Mouse (Mus musculus): ENCODE measurements around the gene Pak6.
"Not testable (repeated sequence)": the region's sequence is repeated elsewhere in the genome, so short reads cannot be mapped to it uniquely, and the experiment has no call there.

Gene Pak6

GRCm38 (mm10) chr2:118662902-118663803 lies at the start of gene Pak6:
Gene Pak6 (plus strand): TSS chr2:118663303.
- peak; percentile 63 to 72 for DNase-seq (ENCODE audit: low spot score in 2 of 2)

- DNase-seq (ENCODE audit: low spot score in 2 of 2) = no peak
Measured at GRCm38 (mm10) chr2:118618013-118618412, 45.1 kb upstream of the Pak6 start.

- no peak for DNase-seq (ENCODE audit: low spot score in 2 of 2)
Measured at GRCm38 (mm10) chr2:118620101-118620500, 43.0 kb upstream of the Pak6 start.

DNA sequence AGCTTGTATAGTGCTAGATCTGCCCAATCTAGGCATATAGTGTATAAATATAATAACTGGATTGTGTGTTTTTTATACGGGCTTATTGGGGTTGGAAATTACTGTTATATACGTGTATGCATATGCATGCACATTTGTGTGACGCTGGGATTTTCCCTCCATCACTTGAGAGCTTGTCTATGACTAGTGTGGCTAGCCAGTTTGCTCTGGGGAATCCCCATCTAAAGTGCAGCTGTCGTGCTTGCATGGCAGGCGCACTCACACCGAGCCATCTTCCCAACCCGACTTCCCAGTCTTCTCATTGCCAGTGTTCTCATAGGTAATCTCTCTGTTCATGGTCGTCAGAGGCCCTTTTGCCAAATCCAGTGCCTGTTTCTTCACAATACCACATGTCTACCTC lies 42.5 kb upstream of the Pak6 start:
- no peak for DNase-seq (ENCODE audit: low spot score in 2 of 2)

- DNase-seq (ENCODE audit: low spot score in 2 of 2) = no peak
Measured at GRCm38 (mm10) chr2:118629276-118629675, 33.8 kb upstream of the Pak6 start.

DNA sequence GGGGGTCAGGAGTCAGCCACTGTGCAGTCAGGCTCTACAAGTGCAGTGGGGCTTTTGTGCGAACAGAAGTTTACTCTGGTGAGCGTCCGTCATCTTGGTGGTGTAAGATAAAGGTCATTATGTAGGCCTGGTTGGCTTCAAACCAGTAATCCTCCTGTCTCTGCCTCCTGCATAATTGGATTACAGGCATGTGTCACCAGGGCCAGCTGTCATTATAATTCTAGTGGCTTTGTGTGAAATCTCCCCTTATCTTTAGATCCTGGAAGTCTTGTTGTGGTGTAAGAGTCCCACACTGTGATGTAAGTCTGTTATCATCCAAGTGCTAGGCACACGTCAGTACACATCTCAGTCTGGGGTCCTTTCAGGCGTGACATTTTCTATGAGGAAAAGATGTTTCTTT lies 29.7 kb upstream of the Pak6 start:
- no peak for DNase-seq (ENCODE audit: low spot score in 2 of 2)

GRCm38 (mm10) chr2:118637258-118637657 lies 25.8 kb upstream of the Pak6 start:
- no peak for DNase-seq (ENCODE audit: low spot score in 2 of 2)

DNA sequence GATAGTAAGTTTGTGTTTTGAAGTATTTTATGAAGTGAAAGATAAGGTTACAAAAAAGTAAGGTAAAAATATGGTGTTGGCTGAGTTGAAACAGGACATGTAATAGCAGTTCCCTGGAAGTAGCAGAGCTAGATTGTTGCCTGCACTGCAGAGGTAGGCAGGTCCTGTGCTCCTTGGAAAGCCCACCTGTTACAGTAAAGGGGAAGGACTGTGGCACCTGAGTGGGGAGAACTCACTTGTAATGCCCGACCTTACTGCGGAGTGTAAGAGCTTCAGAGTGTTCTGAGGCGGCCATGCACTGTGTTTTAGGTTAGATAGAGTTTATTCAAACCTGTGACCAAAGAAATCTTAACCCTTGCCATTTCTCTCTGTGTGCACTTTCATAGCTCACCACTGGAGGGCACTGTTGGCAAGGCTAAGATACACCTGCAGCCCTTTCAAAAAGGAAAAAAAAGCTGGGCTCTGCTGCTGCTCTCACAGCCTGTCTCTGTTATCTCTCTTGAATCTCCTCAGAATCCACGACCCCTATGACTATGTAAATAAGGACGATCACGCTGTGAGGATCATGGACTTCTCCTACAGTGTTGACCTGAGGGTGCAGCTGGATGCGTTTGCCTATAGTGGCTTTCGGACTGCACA lies 25.1 kb upstream of the Pak6 start:
- peak; percentile 30 to 38 for DNase-seq (ENCODE audit: low spot score in 2 of 2)

DNA sequence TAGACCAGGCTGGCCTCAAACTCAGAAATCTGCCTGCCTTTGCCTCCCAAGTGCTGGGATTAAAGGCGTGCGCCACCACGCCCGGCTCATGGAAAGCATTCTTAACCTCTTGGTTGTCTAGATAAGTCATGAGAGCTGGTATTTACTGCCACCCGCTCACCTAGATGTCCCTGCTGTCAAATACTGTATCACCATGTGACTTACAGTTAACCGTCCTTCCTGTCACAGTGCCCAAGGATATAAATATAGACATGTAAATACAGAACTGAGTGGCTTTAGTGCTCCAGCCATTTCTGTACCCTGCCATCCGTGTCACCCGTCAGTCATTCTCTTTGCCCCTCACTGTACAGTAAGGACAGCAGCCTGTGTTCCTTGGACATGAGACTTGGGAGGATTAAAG lies 24.4 kb upstream of the Pak6 start:
- no peak for DNase-seq (ENCODE audit: low spot score in 2 of 2)

DNA sequence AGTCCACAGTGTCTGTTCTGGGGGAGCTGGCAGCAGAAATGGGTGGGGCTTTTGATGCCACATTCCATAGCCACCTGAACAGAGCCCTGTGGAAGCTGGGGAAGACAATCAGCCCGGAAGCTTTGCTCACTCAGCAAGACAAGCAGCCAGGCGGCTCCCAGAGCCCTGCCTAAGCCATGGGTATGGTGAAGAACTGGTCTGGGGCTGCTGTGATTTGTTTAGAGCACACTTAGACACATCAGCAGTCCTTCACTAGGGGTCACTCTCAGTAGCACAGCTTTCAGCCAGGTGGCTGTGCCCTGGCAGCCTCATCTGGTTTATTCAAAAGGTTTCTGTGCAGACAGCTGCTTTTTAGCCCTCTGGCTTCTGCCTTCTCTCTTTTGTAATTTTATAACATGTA lies 22.0 kb upstream of the Pak6 start:
- DNase-seq (ENCODE audit: low spot score in 2 of 2) = no peak

DNA sequence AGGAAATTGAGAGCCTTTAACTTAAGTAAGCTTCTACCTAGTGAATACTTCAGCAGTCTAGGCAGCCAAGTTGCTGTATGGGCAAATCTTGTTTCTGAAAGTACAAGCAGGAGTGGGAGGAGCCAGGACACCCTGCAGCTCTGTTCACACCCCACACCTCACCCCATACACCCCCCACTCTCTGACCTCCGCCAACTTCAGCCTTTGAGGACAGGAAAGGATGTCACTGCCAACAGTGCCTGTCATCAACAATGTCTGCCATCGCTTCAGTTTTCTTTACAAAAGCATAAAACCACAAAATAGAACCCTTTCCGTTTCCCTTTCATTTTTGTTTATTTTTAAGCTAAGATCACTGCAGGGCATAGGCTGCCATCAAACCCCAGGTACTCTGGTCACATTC lies 20.7 kb upstream of the Pak6 start:
- DNase-seq (ENCODE audit: low spot score in 2 of 2) = no peak

GRCm38 (mm10) chr2:118642942-118643341 lies 20.2 kb upstream of the Pak6 start:
- no peak for DNase-seq (ENCODE audit: low spot score in 2 of 2)

GRCm38 (mm10) chr2:118646665-118647064 lies 16.4 kb upstream of the Pak6 start:
- no peak for DNase-seq (ENCODE audit: low spot score in 2 of 2)

DNA sequence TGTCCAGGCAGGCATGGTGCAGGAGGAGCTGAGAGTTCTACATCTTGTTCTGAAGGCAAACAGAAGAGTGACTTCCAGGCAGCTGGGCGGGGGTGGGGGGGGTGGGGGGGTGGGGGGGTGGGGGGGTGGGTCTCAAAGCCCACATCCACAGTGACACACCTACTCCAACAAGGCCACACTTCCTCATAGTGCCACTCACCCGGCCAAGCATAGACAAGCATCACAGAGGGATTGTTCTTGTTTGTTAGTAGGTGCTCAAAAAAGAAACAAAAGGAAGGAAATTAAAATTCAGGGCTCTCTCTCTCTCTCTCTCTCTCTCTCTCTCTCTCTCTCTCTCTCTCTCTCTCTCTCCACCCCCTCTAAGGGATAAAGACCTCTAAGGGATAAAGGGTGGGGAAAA lies 12.4 kb upstream of the Pak6 start:
- not testable (repeated sequence) for DNase-seq (ENCODE audit: low spot score in 2 of 2)

- no peak for DNase-seq (ENCODE audit: low spot score in 2 of 2)
Measured at GRCm38 (mm10) chr2:118656688-118657281, 6.3 kb upstream of the Pak6 start.

- DNase-seq (ENCODE audit: low spot score in 2 of 2) = no peak
Measured at GRCm38 (mm10) chr2:118658457-118658856, 4.6 kb upstream of the Pak6 start.

GRCm38 (mm10) chr2:118659077-118659476 lies 4.0 kb upstream of the Pak6 start:
- no peak for DNase-seq (ENCODE audit: low spot score in 2 of 2)

- no peak for DNase-seq (ENCODE audit: low spot score in 2 of 2)
Measured at GRCm38 (mm10) chr2:118659493-118659892, 3.6 kb upstream of the Pak6 start.

GRCm38 (mm10) chr2:118659998-118660452 lies 3.1 kb upstream of the Pak6 start:
- DNase-seq (ENCODE audit: low spot score in 2 of 2) = no peak

DNA sequence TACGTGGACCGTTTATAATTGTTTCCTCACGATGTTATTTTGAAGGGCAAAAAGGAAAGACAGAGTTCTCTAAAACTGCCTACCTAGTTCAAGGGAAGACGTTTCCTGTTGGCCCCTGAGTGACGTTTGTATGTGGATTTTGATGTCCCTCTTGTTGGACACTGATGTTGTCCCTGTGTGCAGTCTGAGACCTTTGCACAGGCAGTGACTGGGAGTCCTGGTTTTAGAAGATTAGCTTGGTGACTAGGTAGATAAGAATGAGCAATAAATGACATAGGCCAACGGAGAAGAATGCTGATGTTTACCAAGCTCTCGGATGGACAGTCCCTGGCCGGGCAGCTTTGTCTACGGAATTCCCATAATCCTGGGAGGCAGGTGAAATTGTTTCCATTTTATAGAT lies 1.2 kb upstream of the Pak6 start:
- no peak for DNase-seq (ENCODE audit: low spot score in 2 of 2)

DNA sequence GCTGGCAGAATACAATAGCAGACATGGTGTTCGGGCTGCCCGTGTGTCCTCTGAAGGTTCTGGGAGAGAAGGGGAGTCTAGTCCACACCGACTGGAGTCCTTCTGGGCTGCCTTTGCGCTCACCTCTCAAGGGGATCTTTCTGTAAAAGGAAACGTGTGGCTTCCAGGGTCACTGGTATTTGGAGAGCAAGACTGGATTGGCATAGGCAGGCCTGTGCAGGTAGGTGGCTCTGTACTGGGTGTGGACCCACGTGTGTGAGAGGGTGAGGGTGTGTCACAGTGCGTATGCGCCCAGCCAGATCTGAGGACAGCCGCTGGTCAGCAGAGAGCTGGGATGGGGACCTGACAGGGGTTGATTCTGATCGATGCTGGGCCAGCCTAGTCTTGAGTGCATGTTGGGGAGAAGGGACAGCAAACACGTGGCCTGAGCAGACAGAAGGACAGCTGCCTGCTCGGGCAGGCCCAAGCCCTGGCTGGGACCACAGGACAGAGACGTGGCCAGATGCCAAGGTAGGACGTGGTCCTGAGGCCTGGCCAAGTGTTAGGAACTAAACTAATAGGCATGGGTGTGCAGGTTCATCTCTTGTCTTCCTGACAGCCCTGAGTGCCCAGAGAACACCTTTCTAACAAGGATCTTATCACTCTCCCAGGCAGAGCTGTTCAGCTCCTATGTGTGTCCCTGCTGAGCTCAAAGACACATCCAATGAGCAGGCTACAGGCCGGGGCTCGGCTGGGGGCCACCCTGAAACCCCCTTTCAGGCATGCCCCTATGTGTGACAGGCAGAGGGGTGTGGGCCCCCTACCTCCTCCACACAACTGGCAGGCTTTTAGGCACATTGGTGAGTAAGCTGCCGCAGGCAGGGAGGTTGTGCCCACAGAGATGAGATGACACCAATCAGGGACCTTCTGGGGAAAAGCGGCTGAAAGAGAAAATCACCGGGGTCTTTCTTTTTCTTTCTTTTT lies 982 bp downstream of the Pak6 start:
- no peak for DNase-seq (ENCODE audit: low spot score in 2 of 2)

Data from right cerebral cortex, postnatal 36 days (tissue).